Mouse (Mus musculus) embryo, embryonic 10 days (tissue): ENCODE measurements around the gene Prmt1.
"Not testable (repeated sequence)": the region's sequence is repeated elsewhere in the genome, so short reads cannot be mapped to it uniquely, and the experiment has no call there.

Source experiments
- DNase-seq: peaks from one replicate; pipeline ENCODE4 v3.0.0-alpha.2; 2015; ENCODE audit warnings: low spot score

The Prmt1 gene

DNA sequence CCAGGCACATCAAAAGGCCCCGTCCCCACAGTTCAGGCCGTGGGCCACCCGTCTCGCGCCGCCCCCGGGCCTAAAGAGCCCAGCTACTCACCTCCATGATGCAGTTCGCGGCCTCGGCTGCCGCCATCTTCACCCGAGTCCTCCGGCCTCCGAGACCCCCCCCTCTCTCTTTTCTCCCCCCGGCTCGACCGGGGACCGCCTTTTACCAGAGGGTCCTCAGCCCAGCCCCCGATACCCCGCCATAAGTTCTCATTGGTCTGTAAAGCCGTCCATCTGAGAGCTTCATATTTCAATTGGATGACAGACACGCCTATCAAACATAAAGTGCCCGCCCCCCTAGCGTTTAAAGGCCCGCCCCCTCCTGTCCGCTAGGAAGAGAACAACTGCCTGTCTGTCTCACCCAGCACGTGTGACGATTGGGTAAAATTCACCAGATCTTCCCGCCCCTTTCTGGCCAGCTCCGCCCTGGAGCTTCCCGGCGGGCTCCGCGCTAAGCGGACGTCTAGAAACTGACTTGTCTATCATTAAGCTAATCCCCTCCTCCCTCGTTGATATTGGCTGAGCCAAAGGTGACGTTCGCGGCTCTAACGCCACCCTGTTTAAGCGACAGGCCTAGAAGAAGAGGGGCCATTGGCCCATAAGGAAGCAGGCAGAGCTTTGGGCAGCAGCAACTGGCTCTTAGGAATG lies at the start of gene Prmt1:
Gene Prmt1, minus strand, starts transcription at position 377 of the 687 bp plus-strand sequence.
- DNase-seq: peak; percentile 99

DNA sequence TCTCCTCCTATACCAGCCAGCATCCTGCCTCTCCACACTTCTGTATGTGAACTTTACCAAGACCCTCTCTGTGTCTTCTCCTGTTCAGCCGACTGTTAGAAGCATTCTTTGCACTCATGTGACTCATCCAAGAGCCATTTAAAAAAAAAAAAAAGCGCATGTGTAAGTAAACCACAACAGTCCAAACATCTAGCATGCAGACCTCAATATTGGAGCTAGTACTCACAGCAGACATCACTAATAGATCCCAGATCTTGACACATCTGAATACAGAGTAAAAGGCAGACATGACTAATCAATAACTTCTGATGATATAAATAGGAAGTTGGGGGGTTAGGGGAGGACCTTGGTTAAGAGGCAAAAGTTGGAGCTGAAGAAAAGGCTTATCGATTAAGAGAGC lies 49.3 kb upstream of the Prmt1 start:
- no peak for DNase-seq

DNA sequence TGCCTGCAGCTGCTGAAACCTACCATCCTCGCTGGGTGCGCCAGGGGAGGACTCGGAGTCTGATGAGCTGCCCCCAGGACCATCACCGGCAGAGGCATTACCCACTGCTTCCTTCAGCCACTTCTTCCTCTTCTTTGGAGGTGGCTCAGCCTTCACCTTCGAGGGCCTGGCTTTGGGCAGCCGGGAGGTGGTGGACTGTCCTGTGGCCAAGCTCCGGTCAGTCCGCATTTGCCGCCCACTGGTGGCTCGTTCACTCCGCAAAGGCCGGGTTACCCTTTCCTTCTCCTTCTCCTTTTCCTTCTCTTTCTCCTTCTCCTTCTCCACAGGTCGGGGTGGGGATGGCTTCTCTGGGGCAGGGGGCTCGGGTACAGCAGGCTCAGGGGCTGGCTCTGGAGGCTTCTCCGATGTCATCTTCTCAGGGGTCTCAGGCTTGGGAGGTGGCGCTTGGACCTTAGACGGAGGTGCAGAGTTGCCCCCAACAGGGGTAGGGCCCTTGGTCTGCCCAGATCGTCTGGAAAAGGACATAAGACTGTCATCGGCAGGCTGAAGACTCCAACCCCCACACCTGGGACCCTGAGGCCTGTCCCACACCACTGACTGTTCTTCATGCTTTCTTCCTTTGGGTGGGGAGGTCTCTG lies 47.5 kb upstream of the Prmt1 start:
- DNase-seq: no peak

DNA sequence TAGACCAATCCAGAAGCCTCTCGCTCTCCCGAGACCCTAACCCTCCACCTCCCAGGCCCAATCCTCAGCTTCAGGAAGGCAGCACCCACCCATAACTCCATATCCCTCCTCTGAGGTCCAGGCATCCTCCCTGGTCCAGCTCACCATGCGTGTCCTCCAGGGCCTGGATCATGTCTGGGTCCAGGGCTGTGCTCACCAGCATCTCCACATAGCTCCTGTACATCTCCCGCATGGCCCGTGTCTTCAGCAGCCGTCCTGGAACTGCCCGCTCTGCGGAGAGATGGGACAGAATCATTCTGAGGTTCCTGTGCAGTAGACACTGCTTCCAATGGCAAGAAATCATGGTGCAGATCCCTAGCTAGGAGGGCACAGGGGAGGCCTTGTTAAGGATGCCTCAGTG lies 44.5 kb upstream of the Prmt1 start:
- DNase-seq: no peak

DNA sequence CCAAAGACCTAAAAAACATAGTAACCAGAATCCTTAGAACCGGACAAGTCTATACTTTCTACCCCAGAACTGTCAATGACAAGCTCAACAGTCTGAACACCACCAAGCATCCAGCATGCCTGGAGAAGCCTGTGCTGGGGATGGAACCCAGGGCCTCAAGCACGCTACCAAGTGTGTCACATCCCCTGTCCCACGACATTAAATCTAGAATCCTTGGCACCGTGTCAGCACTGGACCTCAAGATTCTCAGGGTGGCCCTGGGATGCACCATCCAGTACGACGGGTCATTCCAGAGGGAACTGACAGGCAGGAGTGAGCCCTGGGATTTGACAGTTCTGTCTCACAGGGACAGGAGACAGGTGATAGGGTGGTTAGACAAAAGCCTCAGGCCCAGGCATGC lies 43.6 kb upstream of the Prmt1 start:
- DNase-seq: no peak

DNA sequence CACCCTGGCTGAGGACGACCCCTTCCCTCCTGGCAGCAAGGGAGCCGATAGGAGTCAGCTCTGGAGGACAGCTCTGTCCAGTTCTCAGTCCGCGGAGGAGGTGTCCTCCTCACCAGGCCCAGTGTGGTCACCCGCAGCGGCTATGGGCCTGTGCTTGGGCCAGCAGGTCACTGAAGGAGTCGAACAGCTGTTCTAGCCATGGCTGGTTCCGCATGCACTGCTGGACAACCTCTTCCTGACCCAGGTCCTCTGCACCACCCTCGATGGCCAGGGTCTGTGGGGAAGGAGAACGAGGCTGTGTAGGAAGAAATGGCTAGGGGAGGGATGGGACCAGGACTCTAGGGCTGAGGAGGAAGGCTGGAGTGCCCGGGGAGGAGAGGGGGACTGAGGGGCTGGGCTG lies 42.0 kb upstream of the Prmt1 start:
- DNase-seq: no peak

DNA sequence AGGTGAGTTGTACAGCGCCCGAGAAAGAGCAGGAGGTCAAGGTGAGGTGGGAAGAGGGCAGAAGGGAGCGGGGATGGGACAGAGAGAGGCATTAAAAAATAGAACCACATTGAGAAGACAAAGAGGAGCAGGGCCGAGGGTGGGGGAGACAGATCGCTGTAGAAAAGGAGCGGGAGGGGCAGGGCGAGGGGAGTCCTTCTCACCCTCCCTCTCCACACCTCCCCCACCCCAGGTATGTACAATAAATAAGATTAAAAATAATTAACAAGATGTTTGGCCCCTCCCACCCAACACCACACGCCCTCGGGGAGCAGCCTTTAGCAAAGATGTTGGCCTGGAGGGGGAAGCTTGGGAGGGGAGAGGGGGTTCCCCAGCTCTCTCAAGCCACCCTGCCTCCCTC lies 41.4 kb upstream of the Prmt1 start:
- DNase-seq: no peak

DNA sequence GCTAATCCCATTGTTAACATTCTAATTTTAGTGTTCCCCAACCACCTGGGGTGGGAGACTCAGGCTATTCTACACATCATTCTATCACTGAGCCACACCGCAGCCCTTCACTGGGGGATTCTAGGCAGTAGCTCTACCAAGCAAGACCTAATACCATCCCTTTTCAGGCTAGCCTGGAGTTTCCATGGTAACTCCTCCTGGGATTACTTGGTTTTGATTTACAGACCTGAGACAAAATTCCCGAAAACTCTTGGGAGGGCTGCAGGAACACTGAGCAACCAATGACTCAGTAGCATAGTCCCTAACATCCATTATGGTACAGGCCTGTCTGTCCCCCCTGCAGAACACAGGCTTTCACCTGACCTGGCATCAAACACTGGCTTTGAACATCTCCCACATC lies 39.9 kb upstream of the Prmt1 start:
- DNase-seq: no peak

DNA sequence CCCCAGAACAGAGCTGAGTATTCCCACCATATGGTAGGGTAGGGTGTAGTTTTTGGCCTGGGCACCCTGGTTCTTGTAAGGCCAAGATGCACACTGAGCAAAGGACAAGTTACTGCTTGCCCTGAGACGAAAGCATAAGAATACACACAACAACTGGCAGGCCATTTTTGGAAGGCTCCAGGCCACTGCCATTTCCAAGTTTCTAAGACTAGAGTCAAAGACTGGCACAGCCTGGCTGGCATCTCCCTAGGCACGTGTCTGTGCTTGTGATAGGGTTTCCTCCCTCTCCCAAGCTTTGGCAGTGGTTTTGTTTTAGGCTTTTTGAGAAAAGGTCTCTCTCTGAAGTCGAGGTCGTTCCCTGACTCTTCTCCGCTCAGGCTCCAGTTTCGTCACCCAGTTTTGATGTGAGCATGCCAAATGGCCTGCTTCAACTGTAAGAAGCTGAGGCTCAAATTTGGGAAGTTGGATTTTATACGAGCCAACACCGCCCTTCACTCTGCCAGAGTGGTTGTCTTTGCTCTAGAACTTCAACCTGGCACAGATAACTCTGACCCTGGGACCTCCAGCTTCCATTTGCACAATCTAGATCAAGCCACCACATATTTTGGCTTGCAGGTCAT lies 39.3 kb upstream of the Prmt1 start:
- DNase-seq: no peak

DNA sequence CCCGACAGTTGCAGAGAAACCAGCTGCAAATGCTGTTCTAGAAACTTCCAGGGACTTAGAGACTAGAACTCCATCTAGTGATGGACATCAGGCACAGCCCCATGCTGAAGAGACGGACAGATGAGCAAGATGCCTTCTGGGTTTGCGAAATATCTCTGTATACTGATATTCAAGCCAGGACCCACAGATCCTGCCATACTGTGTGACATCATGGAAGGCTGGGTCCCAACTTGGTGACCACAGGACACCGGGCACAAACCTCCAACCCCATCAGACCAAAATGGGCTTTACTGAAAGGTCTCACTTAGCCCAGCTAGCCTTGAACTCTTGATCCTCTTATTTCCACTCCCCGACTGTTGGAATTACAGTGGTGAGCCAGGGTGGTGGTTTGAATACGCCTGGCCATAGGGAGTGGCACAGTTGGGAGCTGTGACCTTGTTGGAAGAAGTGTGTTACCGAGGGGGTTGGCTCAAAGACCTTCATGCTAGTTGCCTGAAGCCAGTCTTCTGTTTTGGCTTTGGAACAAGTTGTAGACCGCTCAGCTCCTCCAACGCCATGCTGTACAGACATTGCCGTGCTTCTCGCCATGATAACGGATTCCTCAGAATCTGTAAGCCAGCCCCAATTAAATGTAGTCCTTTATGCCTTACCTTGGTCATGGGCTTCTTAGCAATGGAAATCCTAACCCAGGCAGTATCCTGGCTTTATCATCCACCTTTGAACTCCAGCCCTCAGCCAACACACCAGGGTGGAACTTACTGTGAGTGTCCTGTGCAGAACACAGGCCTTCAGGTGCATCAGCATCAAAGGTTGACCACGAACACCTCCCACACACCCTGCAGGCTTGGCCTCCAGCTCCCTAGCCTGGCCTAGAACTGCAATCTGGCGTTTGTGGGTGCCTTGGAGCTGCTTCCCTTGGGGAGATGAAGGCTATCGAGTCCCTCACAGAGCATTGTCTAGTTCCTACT lies 38.2 kb upstream of the Prmt1 start:
- DNase-seq: no peak

DNA sequence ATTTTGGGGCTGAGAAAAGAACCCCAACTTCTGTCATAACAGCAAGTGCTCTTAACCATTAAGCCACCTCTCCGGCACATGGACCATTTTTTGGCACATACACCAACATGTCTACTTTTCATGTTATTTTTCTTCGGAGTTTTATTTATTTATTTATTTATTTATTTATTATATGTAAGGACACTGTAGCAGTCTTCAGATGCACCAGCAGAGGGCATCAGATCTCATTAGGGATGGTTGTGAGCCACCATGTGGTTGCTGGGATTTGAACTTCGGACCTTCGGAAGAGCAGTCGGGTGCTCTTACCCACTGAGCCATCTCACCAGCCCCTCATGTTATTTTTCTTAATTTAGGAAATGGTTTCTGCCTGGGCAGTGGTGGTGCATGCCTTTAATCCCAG lies 37.3 kb upstream of the Prmt1 start:
- not testable (repeated sequence) for DNase-seq

DNA sequence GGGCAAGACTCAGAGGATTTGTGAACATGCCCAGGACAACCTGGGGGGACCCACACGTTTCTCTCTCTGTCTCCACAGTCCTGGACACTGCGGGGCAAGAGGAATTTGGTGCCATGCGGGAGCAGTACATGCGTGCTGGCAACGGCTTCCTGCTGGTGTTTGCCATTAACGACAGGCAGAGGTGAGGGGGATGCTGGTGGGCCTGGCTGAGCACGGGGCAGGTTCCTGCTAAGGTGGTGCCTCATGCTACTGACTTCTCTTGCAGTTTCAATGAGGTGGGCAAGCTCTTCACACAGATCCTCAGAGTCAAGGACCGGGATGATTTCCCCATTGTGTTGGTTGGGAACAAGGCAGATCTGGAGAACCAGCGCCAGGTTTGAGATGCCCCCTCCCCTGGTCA lies 33.9 kb upstream of the Prmt1 start:
- DNase-seq: no peak

DNA sequence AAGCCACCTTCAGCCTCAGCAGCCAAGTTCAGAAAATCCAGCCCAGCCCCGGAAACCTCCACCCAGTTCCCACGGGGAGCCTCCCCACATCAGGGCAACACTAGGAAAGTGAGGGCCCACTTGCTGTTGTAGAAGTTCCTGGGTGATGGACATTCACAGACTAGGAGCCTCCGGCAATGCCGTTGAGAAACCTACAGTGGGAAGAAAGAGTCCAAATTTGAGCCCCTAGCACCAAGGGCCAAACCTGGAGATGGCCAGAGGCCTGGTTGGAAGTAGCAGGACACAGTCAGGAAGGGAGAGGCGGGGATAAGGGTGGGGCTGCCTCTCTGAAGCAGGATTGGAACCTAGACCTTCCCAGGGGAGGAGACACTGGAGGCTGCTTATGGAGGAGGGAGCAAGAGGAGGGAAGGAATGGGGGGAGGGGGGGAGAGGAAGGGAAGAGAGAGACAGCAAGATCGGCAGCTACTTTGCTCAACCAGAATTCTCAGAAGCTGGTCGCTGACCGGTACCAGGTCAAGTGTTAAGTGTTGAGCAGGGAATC lies 32.7 kb upstream of the Prmt1 start:
- DNase-seq: peak; percentile 58

DNA sequence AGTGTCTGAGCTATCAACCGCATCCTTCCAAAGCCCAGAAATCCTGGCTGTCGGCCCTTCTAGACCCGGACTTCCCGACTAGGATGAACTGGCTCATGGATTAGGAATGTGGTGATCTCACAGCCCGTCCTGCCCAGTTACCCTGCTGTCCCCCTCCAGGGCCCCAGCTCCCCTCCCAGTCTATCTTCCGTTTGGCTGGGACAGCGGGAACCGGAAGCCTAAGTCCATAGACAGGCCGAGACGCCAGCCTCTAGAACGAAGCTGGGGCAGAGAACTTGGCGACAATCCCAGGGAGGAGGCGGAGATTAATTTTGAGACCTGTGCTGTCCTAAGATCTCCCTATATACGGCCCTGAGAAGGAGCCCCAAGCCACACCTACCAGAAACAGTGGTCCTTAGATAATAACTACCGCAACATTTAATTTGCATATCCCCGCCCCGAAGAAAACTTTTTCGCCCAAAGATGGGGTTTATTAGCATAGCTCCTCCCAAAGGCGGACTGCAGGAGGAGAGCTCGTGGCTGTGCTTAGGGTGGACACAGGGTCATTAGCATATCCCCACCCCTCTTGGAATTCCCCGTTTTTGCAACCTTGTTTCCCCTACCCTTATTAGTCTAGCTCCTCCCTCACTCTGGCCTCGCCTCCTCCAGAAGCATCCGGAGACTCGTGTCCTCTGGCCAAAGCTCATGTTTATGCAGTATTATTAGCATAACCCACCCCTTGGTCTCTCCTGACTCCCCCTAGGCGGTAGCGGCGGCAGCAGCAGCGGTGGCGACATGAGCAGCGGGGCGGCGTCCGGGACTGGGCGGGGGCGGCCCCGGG lies 31.1 kb upstream of the Prmt1 start, which contains the start of gene Rras:
Gene Rras, plus strand, starts transcription at position 720 of the 820 bp plus-strand sequence.
- peak; percentile 97 for DNase-seq

DNA sequence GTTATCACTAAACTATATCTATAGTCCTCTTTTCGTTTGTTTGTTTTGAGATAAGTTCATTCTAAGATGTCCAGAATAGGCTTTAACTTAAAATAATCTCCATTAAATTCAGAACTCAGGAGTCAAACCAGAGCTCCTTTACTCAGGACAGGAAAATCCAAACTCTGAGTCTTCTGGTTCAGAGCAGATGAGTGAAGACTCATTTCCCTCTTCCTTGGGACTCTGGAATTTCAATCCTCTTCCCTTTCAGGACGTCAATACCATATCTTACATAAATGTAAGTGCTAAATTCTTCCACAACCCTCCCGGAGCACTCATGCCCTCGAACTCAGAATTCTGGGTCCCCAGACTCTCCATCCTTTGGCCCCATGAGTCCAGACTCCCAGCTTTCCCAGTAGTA lies 30.4 kb upstream of the Prmt1 start:
- no peak for DNase-seq

DNA sequence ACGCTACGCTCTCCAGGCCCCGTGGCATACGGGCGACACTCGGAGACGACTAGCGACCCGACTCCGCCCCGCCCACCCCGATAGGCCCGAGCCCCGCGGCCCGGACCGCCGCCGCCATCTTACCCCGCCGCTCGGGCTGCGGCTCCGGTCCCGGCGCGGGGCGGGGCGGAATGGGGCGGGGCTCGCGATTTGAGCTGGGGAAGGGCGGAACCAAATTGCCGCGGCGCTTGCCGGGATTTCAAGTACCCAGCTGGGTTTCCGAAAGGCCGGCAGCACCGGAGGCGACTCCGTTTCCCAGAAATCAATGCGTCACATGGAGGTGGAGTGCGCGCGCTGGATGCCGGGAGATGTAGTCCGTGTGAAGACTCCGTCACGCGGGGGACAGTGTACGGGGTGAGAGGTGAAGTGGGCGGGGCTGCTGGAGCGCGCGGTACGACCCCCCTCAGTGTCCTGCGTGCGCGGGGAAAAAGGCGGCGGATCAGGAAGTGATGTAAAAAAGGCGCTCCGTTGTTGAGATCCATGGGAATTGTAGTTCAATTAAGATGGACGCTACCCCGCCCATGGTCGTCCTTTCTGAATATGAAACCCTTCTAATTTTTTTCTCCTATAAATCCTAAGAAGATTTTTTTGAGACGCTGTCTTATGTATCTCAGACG lies 29.7 kb upstream of the Prmt1 start, which contains the start of gene Scaf1:
Gene Scaf1, minus strand, starts transcription at position 407 of the 656 bp plus-strand sequence.
- peak; percentile 100 for DNase-seq

DNA sequence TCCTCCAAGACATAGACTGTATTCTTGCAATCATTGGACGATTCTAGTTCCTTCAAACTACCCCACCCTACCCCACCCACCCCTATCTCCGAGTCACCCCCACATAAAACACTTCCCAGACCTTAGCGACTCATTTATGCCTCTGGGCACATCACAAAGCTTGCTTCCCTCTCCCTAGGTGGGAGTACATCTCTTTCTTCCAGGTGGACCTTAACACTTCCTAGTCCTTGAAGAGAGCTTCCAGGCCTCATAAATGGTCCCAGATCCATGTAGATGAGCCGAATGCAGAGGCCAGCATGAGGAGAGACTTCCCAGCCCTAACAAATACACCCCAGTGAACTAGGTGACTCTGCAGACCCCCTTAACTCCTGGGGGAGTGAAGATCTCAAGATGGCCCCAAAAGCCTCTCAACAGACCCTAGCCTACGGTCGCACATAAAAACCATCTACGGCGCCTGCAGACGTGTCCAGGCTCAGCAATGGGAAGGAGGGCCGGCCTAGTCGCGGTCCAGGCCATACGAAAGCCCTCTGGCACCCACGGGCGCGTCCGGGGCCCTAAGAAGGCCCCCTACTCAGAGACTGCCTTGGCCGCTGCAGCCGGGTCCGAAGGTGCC lies 29.1 kb upstream of the Prmt1 start:
- no peak for DNase-seq

DNA sequence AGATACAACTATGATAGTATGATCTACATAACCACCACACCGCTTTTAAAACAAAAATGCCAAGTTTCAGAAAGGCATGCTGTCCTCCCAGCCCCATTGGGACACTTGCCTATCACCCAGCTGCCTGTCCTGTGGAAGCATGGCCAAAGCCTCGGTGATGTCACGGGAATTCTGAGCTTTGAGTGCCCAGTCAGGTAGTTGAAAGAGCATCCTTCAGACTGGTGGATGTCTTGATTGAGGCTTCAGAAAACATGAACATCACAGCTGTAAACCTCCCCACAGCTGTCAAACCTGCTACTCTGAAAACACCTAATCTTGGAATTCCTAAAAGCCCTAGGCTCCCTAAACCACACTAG lies 27.7 kb upstream of the Prmt1 start:
- no peak for DNase-seq

DNA sequence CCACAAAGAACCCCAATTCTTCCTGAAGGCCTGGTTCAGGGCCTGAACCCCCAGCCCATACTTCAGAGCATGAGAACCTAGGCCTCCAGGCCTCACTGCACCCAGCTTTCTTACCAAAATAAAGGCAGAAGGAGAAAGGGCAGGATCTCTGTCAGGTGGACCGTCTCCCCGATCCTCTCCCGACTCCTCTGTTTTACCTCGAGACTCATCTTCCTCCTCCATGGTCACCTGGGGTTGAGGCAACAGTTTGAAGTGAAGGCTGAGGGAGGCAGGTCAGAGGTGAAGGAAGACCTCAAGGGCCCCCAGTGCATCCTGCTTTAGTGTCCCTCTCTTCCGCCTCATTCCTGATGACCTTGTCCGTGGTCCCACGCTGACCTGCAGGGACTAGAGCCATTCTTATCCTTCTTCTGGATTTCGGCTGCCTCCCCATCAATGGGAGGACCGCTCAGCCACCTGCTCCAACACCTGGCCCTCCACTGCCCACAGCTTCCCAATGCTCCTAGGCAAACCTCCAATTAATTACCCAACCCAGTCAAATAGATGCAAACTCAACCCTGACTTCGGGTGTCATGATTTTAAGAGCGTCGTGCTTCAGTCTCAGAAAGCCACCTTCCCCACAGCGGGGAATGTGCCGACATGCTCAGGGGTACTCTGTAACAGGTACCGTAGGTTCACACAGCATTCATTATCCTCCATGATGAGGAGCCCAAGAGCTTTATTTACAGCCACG lies 27.2 kb upstream of the Prmt1 start:
- DNase-seq: no peak
